Mouse (Mus musculus) liver, embryonic 14.5 days (tissue): ENCODE data around the gene Dnajc8.

Experiments used
- CTCF ChIP-seq: IDR thresholded peaks from 2 replicates; pipeline ENCODE4 v1.5.1; 2016; ENCODE audit warnings: antibody characterized with exemption, low read depth, control low read depth
- EP300 ChIP-seq: IDR thresholded peaks from 2 replicates; pipeline ENCODE4 v1.6.1; 2016; ENCODE audit warnings: antibody characterized with exemption, low read depth

GRCm38 (mm10) chr4:132532981-132533916 is 2.1 kb upstream of the Dnajc8 start, which contains the start of gene Atpif1:
- TF ChIP-seq CTCF (0 out of 2 replicates have a peak, but pooled peaks have one; percentile 4), EP300 (peak; percentile 52)
